Mouse (Mus musculus) spleen, adult 2 months (tissue): ENCODE results near the gene Rpp25l.

ENCODE experiments used
- CTCF ChIP-seq: fragments of 200-500 bp; IDR thresholded peaks from 2 replicates; pipeline ENCODE4 v1.5.1; 2011; ENCODE audit warnings: mild to moderate bottlenecking, inconsistent platforms; ENCODE audit not compliant: insufficient read depth, insufficient read length, insufficient replicate concordance; ENCODE audit errors: extremely low read depth
- POLR2A ChIP-seq: fragments of 200-500 bp; IDR thresholded peaks from 2 replicates; pipeline ENCODE4 v1.6.1; 2011; ENCODE audit warnings: low read depth, low read length, inconsistent platforms

DNA sequence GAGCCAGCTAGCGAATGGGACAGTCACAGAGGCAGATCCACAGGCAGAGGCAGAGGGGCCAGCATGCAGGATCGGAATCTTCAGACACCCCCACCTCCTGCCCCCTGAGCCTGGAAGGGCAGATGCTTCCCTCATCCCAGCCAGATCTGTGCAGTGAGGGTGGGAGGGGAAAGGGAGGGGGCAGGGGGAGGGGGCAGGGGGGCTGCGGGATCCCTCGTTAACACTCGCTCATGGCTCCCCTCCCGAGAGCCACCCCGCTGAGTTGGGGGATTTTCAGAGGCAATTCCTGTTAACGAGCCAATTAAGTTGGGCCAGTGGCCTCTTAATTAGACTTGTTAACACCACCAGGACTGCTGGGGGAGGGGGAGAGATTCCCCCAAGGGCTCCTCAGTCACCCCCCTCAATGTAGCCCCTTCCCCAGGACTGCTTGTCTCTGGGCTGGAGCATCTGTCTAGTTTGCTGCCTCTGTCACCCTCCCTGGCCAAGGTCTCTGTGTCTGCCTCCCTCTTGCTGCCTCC, 41.3 kb downstream of the Rpp25l start:
- TF ChIP-seq POLR2A (no peak), CTCF (no peak)
